Mouse (Mus musculus) midbrain, embryonic 12.5 days (tissue): ENCODE data around the gene BC048507. TPM values are rescaled to one million over a fixed set of nuclear protein-coding genes. Genes with fewer than 3 reads are reported as not detected.
"Not testable (repeated sequence)": the region's sequence is repeated elsewhere in the genome, so short reads cannot be mapped to it uniquely, and the experiment has no call there.

Source experiments
- ATAC-seq: fragments of 200-750 bp; cut with Nextera tagmentation; 2 replicates; pipeline ENCODE4 v1.8.0; 2017; ENCODE audit warnings: low read depth, moderate TSS enrichment, moderate library complexity; ENCODE audit not compliant: low FRiP score
- H3K27ac ChIP-seq: fragments of 300-500 bp; sonication (generic); replicated peaks from 2 replicates; pipeline ENCODE4 v1.5.1; 2016; ENCODE audit warnings: mild to moderate bottlenecking
- H3K27me3 ChIP-seq: fragments of 300-500 bp; sonication (generic); 2 replicates; pipeline ENCODE4 v1.6.1; 2016; ENCODE audit warnings: mild to moderate bottlenecking
- H3K36me3 ChIP-seq: fragments of 300-500 bp; sonication (generic); 2 replicates; pipeline ENCODE4 v1.6.1; 2016
- H3K4me1 ChIP-seq: fragments of 300-500 bp; sonication (generic); 2 replicates; pipeline ENCODE4 v1.6.1; 2016
- H3K4me2 ChIP-seq: fragments of 300-500 bp; sonication (generic); replicated peaks from 2 replicates; pipeline ENCODE4 v1.6.1; 2016; ENCODE audit warnings: mild to moderate bottlenecking, moderate library complexity
- H3K4me3 ChIP-seq: fragments of 300-500 bp; sonication (generic); 2 replicates; pipeline ENCODE4 v1.5.1; 2016; ENCODE audit warnings: mild to moderate bottlenecking
- H3K9ac ChIP-seq: fragments of 300-500 bp; sonication (generic); replicated peaks from 2 replicates; pipeline ENCODE4 v1.6.1; 2016; ENCODE audit warnings: mild to moderate bottlenecking, moderate library complexity
- H3K9me3 ChIP-seq: fragments of 300-500 bp; sonication (generic); 2 replicates; pipeline ENCODE4 v1.6.1; 2016; ENCODE audit warnings: mild to moderate bottlenecking
- WGBS: fragments of 180-500 bp; shearing (Covaris S2); methylation state at CpG from one replicate; pipeline ENCODE4 v1.1.7; 2016; 5-methylcytosine and 5-hydroxymethylcytosine counted together
- polyA plus RNA-seq: library from polyadenylated mRNA; unstranded; fragments of >200 nt; fragmentation: Nextera tagmentation; extraction: Ambion mirVana; gene quantifications from 2 replicates; pipeline ENCODE4 v1.2.1, GENCODE M21; 2016

The BC048507 gene
- polyA plus RNA-seq: not detected in 2 replicates

DNA sequence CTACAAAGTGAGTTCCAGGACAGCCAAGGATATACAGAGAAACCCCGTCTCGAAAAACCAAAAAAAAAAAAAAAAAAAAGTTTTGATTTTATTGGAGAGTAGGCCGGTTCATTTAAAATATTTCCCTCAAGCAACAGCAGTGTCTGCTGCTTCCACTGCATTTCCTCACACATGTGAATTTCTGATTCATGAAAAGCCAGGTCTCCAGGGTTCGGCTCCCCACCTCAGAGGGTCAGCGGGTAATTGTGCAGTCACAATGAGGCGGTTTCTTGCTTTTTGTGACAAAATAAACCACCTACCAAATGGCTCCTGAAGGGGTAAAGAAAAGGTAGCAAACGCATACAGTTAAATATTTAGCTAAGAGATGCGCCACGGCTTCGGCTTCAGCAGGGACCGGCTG, at the start of gene BC048507:
Gene BC048507 (plus strand): TSS at position 301 of the 400 bp plus-strand sequence.
- no peaks in the 10 kb centered on the region for H3K27me3 ChIP-seq
- no peak within 1 kb of the TSS for H3K4me2 ChIP-seq
- H3K36me3 ChIP-seq: no peaks in the 10 kb centered on the region
- H3K4me3 ChIP-seq: no peak within 1 kb of the TSS
- H3K9ac ChIP-seq: no peak within 1 kb of the TSS
- ATAC-seq: no peak
- no peak within 1 kb of the TSS for H3K27ac ChIP-seq
- H3K4me1 ChIP-seq: no peaks in the 10 kb centered on the region
- H3K9me3 ChIP-seq: no peaks in the 10 kb centered on the region
- 88% methylated on average over 11 of the region's 11 CpGs for whole genome bisulfite sequencing

DNA sequence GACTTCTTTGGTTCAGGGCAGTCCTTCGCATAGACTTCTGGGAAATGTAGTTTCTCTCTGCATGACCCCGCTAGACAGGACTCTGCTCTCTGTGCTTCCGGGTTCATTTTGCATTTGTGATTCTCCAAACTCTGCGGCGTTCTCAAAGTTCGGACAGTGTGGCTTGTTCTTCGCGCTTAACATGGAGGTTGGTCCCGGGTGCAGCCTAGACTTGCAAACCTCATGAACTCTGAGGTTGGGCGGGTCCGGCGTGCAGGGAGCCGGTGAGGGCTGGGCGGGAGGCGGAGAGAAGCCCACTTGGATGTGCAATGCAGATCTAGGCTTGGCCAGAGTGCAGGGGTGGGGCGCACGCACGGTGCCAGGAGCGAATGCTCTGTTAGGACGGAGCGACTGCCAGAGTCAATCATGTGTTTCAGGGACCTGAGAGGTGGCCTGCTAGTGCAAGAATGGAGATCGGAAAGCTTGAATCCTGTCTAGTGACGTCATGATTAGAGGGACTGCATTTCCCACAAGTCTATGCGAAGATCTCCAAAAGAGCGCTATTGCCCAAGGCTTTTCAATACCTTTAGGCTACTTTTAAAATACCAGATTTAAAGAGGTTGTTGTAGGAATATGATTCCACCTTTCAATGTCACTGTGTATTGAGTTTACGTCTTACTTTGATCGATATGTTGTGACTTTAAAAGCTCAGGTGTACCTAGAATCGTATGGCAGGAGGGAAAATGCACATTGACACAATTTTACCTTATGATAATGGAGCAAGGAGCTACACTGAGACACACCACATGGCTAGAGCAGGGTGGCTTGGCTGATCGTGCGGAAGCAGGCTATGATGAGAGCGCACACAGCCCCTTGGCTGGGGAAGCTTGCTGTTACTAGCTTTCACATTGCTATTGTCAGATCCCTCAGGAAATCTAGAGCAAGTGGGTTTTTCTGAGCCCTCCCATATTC, 49.1 kb upstream of the BC048507 start, which contains the start of gene Zfp273:
Gene Zfp273 (plus strand): TSS at position 31 of the 951 bp plus-strand sequence.
- ATAC-seq: peak; percentile 96
- 5% methylated on average over 31 of the region's 31 CpGs for WGBS

DNA sequence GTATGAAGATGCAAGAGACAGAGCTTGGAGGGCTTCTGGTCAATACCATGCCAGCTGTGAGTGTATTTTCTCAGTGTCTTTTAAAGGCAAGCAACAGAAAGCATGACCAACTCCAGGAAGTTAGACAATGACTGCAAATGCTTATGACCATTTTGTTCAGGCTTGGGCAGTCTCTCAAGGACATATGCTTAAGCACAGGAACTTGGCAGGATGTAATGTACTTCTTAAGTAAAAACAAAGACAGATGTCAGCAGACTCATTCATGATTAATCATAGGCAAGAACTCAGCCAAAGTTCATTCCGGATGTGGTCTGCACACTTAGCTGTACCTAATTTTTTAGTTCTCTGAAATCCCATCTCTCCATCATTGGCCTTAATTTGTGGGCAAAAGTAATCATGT, 44.5 kb upstream of the BC048507 start:
- no peaks in the 10 kb centered on the region for H3K27me3 ChIP-seq
- peaks cover 18% of the 10 kb centered on the region for H3K36me3 ChIP-seq
- H3K9me3 ChIP-seq: peaks cover 16% of the 10 kb centered on the region
- H3K4me3 ChIP-seq: no peak overlapping the region
- no peak overlapping the region for H3K27ac ChIP-seq
- H3K9ac ChIP-seq: no peak overlapping the region
- no peak for ATAC-seq
- H3K4me2 ChIP-seq: no peak overlapping the region
- 93% methylated on average over 1 of the region's 1 CpGs for WGBS
- H3K4me1 ChIP-seq: no peaks in the 10 kb centered on the region

More for the DNA sequence above, 49.1 kb upstream of the BC048507 start, which contains the start of gene Zfp273:
- Histone ChIP-seq H3K9me3 (peaks cover 16% of the 10 kb centered on the region), H3K4me3 (peak within 1 kb of the TSS; percentile 80), H3K36me3 (peaks cover 7% of the 10 kb centered on the region), H3K27ac (peak within 1 kb of the TSS; percentile 78), H3K4me1 (no peaks in the 10 kb centered on the region), H3K9ac (peak within 1 kb of the TSS; percentile 68), H3K27me3 (no peaks in the 10 kb centered on the region), H3K4me2 (peak within 1 kb of the TSS; percentile 64)

DNA sequence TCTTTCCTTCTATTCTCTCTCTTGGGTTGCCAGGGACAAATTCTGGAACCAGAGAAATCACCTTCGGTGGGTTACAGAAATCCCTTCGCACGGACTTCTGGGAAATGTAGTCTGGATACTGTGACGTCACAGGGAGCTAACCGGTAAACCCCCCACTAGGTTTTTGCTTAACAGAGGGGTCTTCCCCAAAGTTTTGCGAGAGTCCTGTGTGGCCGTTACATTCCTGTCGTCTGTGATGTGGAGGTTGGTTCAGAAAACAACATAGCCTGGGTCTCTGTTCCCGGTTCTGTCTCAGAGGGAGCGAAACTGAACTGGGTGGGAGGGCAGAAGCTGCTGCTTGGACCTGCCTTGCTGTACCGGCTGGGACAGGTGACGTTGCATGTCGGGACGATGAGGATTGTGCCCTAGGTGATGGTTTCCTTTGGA, 32.2 kb upstream of the BC048507 start, which contains the start of gene Gm10037:
Gene Gm10037 (plus strand): TSS at position 196 of the 426 bp plus-strand sequence.
- 0 out of 2 replicates have a peak, but pooled peaks cover 8% of the 10 kb centered on the region for H3K9me3 ChIP-seq
- H3K4me3 ChIP-seq: peak within 1 kb of the TSS; percentile 51
- H3K36me3 ChIP-seq: peaks cover 11% of the 10 kb centered on the region
- peak within 1 kb of the TSS; percentile 51 for H3K9ac ChIP-seq
- 4% methylated on average over 14 of the region's 14 CpGs for WGBS
- peak; percentile 77 for ATAC-seq
- H3K4me2 ChIP-seq: peak within 1 kb of the TSS; percentile 59
- 0 out of 2 replicates have a peak, but pooled peaks cover 4% of the 10 kb centered on the region for H3K4me1 ChIP-seq
- no peaks in the 10 kb centered on the region for H3K27me3 ChIP-seq
- no peak within 1 kb of the TSS for H3K27ac ChIP-seq

DNA sequence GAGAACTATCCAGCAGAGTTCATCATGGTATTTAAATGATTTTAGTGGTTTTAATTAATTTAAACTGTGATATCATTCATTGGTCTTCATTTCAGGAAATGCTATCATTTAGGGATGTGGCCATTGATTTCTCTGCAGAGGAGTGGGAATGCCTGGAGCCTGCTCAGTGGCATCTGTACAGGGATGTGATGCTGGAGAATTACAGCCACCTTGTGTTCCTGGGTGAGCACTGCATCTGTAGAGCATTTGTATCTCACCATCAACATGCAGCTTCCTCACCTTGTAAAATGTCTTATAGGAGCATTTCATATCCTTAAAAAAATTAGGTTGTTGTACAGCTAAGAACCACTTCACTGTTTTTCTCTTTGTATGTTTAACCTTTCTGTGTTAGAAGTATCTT, 30.0 kb upstream of the BC048507 start:
- not testable (repeated sequence) for H3K4me1 ChIP-seq, H3K27ac ChIP-seq, H3K36me3 ChIP-seq, H3K9ac ChIP-seq, H3K4me2 ChIP-seq, H3K4me3 ChIP-seq, H3K27me3 ChIP-seq, ATAC-seq, H3K9me3 ChIP-seq

DNA sequence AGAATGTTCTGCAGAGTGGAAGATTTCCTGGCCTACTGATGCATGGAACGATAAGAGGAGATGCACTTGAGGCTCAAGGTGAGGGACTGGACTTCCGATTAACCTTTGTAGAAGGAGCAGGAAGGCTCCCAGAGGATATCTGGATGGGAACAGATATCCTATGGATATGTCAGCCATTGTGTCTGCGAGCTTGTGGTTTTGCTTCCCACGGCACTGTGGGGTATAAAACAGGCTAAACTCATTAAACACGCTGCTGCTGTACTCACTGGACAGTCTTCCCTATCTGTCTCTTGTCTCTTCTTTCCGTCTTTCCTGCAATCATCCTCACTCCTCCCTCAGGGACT, 19.4 kb upstream of the BC048507 start:
- Histone ChIP-seq H3K9ac (peak overlapping the region; percentile 47; the same call in 1 of the 2 replicates), H3K27ac (0 out of 2 replicates have a peak overlapping the region, but pooled peaks have one; percentile 42), H3K36me3 (no peaks in the 10 kb centered on the region), H3K9me3 (no peaks in the 10 kb centered on the region), H3K4me3 (peak overlapping the region; percentile 45), H3K4me2 (peak overlapping the region; percentile 63), H3K27me3 (no peaks in the 10 kb centered on the region), H3K4me1 (no peaks in the 10 kb centered on the region)
- 48% methylated on average over 6 of the region's 6 CpGs for WGBS
- ATAC-seq: 0 out of 2 replicates have a peak, but pooled peaks have one; percentile 21

DNA sequence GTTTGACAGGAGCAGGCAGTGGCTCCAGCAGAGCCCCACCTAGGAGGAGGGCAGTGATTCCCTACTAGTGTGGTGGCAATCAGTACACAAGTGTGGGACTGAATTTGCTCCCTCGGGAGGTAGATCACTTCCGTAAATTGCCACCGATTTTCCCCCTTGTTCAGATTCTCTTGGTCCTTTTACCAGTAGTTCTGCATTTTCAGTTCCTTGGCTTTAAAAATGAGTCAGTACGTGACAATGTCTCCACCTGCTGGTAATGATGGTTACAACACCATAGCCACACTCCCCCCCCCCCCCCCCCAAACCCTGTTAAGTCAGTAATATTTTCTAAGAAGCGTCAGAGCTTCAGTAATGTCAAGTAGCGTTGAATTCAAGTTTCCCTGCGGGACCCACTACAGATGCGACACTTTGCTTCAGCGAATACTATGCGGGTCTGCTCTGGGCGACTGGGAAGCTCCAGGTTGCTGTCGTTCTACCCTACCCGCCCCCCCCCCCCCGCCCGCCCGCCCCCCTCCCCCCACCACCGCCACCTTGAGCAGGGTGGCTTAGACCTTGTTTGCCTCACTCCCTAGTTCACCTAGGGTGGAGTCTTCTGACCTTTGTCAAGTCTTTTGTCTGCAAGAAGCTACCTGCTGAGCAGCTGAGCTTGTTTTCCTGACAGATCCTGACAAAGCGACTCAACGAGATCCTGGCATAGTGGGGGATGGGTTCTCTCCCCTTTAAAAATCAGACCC, 18.8 kb upstream of the BC048507 start:
- H3K4me3 ChIP-seq: peak overlapping the region; percentile 45
- H3K36me3 ChIP-seq: no peaks in the 10 kb centered on the region
- WGBS: 2% methylated on average over 12 of the region's 19 CpGs
- peak overlapping the region; percentile 47 for H3K9ac ChIP-seq
- no peaks in the 10 kb centered on the region for H3K27me3 ChIP-seq
- H3K9me3 ChIP-seq: no peaks in the 10 kb centered on the region
- peak overlapping the region; percentile 63 for H3K4me2 ChIP-seq
- ATAC-seq: peak; percentile 83
- H3K27ac ChIP-seq: 0 out of 2 replicates have a peak overlapping the region, but pooled peaks have one; percentile 42
- H3K4me1 ChIP-seq: no peaks in the 10 kb centered on the region

DNA sequence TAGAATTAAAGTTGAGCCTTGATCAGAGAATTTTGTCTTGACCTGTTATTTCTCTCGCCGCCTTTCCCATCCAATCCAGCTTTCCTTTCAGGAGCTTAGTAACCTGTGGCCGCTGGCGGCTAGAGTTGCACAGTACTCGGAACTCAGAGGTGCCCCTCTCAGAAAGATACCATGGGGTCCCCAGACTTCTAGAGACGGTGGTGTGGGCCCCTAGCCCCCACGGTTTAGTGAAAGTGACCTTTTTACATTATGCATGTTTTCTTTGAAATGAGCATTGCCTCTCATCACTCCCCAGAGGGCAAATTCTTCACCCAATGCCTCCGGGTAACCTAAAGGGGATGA, 18.3 kb upstream of the BC048507 start:
- Histone ChIP-seq H3K27ac (no peak overlapping the region), H3K4me3 (peak overlapping the region; percentile 45), H3K9ac (peak overlapping the region; percentile 43), H3K36me3 (no peaks in the 10 kb centered on the region), H3K4me2 (peak overlapping the region; percentile 63), H3K4me1 (no peaks in the 10 kb centered on the region), H3K27me3 (no peaks in the 10 kb centered on the region), H3K9me3 (no peaks in the 10 kb centered on the region)
- peak; percentile 80 for ATAC-seq
- 18% methylated on average over 8 of the region's 8 CpGs for WGBS

DNA sequence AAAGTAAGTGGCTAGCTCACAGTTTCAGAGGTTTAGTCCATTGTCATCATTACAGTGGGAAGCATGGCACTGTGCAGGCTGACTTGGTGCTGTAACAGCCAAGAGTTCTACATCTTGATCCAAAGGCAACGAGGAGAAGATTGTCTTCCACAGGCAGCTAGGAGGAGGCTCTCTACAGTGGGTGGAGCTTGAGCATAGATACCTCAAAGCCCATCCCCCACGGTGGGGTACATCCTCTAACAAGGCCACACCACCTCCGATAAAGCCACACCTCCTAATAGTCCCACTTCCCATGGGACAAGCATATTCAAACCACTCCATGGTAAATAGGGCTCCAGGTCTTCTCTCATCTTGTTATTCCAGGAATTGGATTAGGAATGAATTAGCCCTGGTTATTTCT, 12.8 kb upstream of the BC048507 start:
- H3K9ac ChIP-seq: no peak overlapping the region
- H3K4me3 ChIP-seq: no peak overlapping the region
- ATAC-seq: no peak
- H3K4me1 ChIP-seq: no peaks in the 10 kb centered on the region
- no peaks in the 10 kb centered on the region for H3K27me3 ChIP-seq
- no peaks in the 10 kb centered on the region for H3K9me3 ChIP-seq
- H3K27ac ChIP-seq: no peak overlapping the region
- no peak overlapping the region for H3K4me2 ChIP-seq
- 83% methylated on average over 3 of the region's 3 CpGs for WGBS
- no peaks in the 10 kb centered on the region for H3K36me3 ChIP-seq

DNA sequence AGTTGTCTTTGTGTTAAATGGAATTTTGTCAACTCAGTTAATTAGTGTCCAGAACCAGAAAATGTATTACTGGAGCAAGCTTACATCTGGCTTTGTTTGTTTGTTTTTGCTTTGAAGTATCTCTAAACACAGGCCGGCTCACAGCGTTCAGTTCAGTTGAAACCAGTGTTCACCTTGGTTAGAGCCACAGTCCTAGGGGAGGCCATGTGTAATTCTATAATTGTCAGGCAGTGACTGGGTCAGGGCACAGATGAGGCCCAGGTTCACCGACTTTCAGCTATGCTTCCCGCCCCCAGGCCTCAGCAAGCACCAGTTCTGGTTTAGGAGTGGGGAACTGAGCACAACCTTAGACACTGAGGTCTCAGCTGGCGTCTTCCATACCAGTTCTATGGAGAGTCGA, 10.0 kb upstream of the BC048507 start:
- Histone ChIP-seq H3K4me1 (no peaks in the 10 kb centered on the region), H3K36me3 (no peaks in the 10 kb centered on the region), H3K9me3 (no peaks in the 10 kb centered on the region), H3K4me2 (no peak overlapping the region), H3K27ac (no peak overlapping the region), H3K4me3 (no peak overlapping the region), H3K9ac (no peak overlapping the region), H3K27me3 (no peaks in the 10 kb centered on the region)
- WGBS: 83% methylated on average over 6 of the region's 6 CpGs
- ATAC-seq: no peak

DNA sequence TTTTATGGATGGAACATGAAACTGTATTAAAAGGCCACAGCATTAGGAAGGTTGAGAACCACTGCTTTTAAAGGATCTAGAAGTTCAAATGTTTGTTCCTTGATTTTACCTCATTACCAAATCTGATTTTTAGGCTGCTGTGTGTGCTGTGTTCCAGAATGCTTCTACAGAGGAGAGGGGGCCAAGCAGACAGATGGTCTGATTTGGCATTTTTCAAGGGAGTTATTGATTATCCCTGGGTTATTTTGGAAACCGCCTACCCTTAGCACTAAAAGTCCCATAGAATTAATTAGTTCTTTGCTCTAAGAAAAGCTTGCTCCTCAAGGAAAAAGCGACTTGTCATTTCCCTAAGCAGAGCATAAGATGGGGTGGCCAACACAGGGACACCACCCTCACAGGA, 9.1 kb upstream of the BC048507 start:
- no peak overlapping the region for H3K9ac ChIP-seq
- H3K27ac ChIP-seq: no peak overlapping the region
- no peak overlapping the region for H3K4me3 ChIP-seq
- no peaks in the 10 kb centered on the region for H3K4me1 ChIP-seq
- no peaks in the 10 kb centered on the region for H3K36me3 ChIP-seq
- ATAC-seq: no peak
- H3K9me3 ChIP-seq: no peaks in the 10 kb centered on the region
- 90% methylated on average over 2 of the region's 2 CpGs for WGBS
- no peak overlapping the region for H3K4me2 ChIP-seq
- H3K27me3 ChIP-seq: no peaks in the 10 kb centered on the region

DNA sequence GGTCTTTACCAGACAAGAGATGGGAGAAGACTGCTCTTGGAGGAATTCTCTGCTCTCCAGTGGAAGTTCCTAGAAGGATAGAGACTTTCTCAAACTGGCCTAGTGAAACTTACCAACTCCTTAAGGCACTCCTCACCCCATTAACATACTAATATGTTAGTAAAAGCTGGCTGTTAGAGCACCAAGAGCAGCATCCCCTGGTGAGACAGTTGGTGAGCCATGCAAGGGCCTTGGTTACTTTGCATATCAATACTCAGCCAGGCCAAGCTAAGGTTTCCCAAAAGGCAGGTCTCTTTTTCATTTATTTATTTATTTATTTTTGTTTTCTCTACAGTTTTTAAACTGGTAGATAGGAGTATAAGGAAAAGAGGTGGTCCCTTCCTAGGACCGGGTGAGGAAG, 5.8 kb upstream of the BC048507 start:
- no peaks in the 10 kb centered on the region for H3K36me3 ChIP-seq
- no peak overlapping the region for H3K9ac ChIP-seq
- H3K4me3 ChIP-seq: no peak overlapping the region
- no peak overlapping the region for H3K4me2 ChIP-seq
- no peaks in the 10 kb centered on the region for H3K4me1 ChIP-seq
- ATAC-seq: no peak
- H3K9me3 ChIP-seq: no peaks in the 10 kb centered on the region
- no peak overlapping the region for H3K27ac ChIP-seq
- WGBS: 27% methylated on average over 1 of the region's 1 CpGs
- H3K27me3 ChIP-seq: no peaks in the 10 kb centered on the region
